Mouse (Mus musculus) liver, postnatal 0 days (tissue): Measurements from ENCODE around the gene Aspscr1.
"Not testable (repeated sequence)": the region's sequence is repeated elsewhere in the genome, so short reads cannot be mapped to it uniquely, and the experiment has no call there.

ENCODE experiments used
- CTCF ChIP-seq: sonication (generic); IDR thresholded peaks from 2 replicates; pipeline ENCODE4 v1.5.1; 2016; ENCODE audit warnings: antibody characterized with exemption, low read depth
- EP300 ChIP-seq: IDR thresholded peaks from 2 replicates; pipeline ENCODE4 v1.6.1; 2016; ENCODE audit warnings: antibody characterized with exemption, low read depth, mild to moderate bottlenecking

GRCm38 (mm10) chr11:120675875-120676274, 3.1 kb downstream of the Aspscr1 start:
- not testable (repeated sequence) for TF ChIP-seq CTCF, EP300
